Mouse (Mus musculus): ENCODE measurements around the gene Olfr1086.
"Not testable (repeated sequence)": the region's sequence is repeated elsewhere in the genome, so short reads cannot be mapped to it uniquely, and the experiment has no call there.

Olfr1086 gene

GRCm38 (mm10) chr2:86679992-86680391 lies at the start of gene Olfr1086:
TSS of gene Olfr1086 (minus strand) at chr2:86680092.
- in situ Hi-C loops (cut with MboI, MseI): no loop called here

DNA sequence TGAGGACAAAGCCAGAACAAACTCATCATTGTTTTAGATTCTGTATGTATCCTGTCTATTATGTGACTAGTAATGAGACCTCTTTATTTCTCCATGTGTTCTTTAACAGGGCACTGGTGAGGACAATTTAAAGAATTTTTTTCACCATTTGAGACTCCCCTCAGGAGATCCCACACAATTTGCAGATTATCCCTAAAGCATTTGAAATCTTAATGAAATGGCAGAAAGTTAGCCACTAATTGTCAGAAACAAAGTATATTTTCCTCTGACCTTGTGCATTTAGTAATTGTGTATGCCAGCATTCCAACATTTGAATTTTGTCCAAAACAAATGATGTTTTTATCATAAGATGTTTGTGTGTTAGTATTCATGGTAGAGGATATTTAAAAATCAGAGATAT lies 18.4 kb upstream of the Olfr1086 start, which contains the start of gene Olfr1087:
TSS of gene Olfr1087 (minus strand) at position 101 of the 400 bp plus-strand sequence.
- in situ Hi-C loops (cut with MboI, MseI): no loop called here

GRCm38 (mm10) chr2:86661919-86662318 lies 18.0 kb downstream of the Olfr1086 start, which contains the start of gene Olfr1085:
TSS of gene Olfr1085 (minus strand) at chr2:86662019.
- in situ Hi-C loops (cut with MboI, MseI): no loop called here

- in situ Hi-C loops (cut with MboI, MseI): not testable (repeated sequence)
These were observed 40.3 kb downstream of the Olfr1086 start, which contains the start of gene Olfr1084 for GRCm38 (mm10) chr2:86639625-86640024. TSS of gene Olfr1084 (minus strand) at chr2:86639725.
